Mouse (Mus musculus) MEL (cell line): ENCODE measurements at regions not wholly inside any gene's neighbourhood (a gene's known extent, or its start where the extent isn't known, plus 50 kb on each side); places are given as distances from the start of the nearest gene placed in this dataset.

Experiments used
- DNase-seq: peaks from one replicate; pipeline ENCODE4 v3.0.0; 2011; ENCODE audit warnings: low read depth, low spot score
- H3K27ac ChIP-seq: 2 replicates; pipeline ENCODE4 v1.5.1; 2012; ENCODE audit warnings: low read depth, mild to moderate bottlenecking, control low read depth, low read length, moderate library complexity; ENCODE audit not compliant: control insufficient read depth
- H3K27me3 ChIP-seq, 2 experiments: fragments of 150-350 bp in 1 of 2; sonication (generic) in 1 of 2; 2 replicates each; pipeline ENCODE4 v1.6.1; 2012; ENCODE audit warnings: low read length in 2 of 2, mild to moderate bottlenecking in 2 of 2, improper control_type of control experiment in 1 of 2, moderate library complexity in 1 of 2; ENCODE audit not compliant: insufficient read depth in 2 of 2, control insufficient read depth in 1 of 2
- H3K36me3 ChIP-seq, 2 experiments: 2 replicates each; pipeline ENCODE4 v1.6.1; 2012 to 2014; ENCODE audit warnings: low read length in 2 of 2, improper control_type of control experiment in 1 of 2, inconsistent platforms in 1 of 2, mild to moderate bottlenecking in 1 of 2; ENCODE audit not compliant: insufficient read depth in 2 of 2, control insufficient read depth in 1 of 2
- H3K4me1 ChIP-seq, 2 experiments: fragments of 150-350 bp in 1 of 2; sonication (generic) in 1 of 2; 2 replicates each; pipeline ENCODE4 v1.6.1; 2012; ENCODE audit warnings: low read length in 2 of 2, improper control_type of control experiment in 1 of 2, mild to moderate bottlenecking in 1 of 2; ENCODE audit not compliant: insufficient read depth in 2 of 2, control insufficient read depth in 1 of 2
- H3K4me3 ChIP-seq, 2 experiments: fragments of 150-350 bp in 1 of 2; sonication (generic) in 1 of 2; 2 replicates each; pipeline ENCODE4 v1.5.1; 2012; ENCODE audit warnings: low read depth in 2 of 2, low read length in 2 of 2, mild to moderate bottlenecking in 2 of 2, moderate library complexity in 2 of 2, control low read depth in 1 of 2, improper control_type of control experiment in 1 of 2; ENCODE audit not compliant: control insufficient read depth in 1 of 2, insufficient read depth in 1 of 2
- H3K79me2 ChIP-seq: 2 replicates; pipeline ENCODE4 v1.6.1; 2012; ENCODE audit warnings: mild to moderate bottlenecking, low read length, moderate library complexity; ENCODE audit not compliant: control insufficient read depth, poor library complexity, insufficient read depth
- H3K9ac ChIP-seq: 2 replicates; pipeline ENCODE4 v1.6.1; 2012; ENCODE audit warnings: low read depth, mild to moderate bottlenecking, control low read depth, low read length, moderate library complexity; ENCODE audit not compliant: control insufficient read depth, poor library complexity, severe bottlenecking
- H3K9me3 ChIP-seq: fragments of 150-350 bp; sonication (generic); replicated peaks from 2 replicates; pipeline ENCODE4 v1.6.1; 2012; ENCODE audit warnings: mild to moderate bottlenecking, low read length, improper control_type of control experiment, moderate library complexity; ENCODE audit not compliant: insufficient read depth
- BHLHE40 ChIP-seq: IDR thresholded peaks from 2 replicates; pipeline ENCODE4 v1.6.1; 2012; ENCODE audit warnings: low read depth, mild to moderate bottlenecking, inconsistent platforms, low read length, improper control_type of control experiment, borderline replicate concordance
- CHD2 ChIP-seq: IDR thresholded peaks from 2 replicates; pipeline ENCODE4 v1.6.1; 2011; ENCODE audit warnings: low read length, improper control_type of control experiment
- E2F4 ChIP-seq: IDR thresholded peaks from 2 replicates; pipeline ENCODE4 v1.6.1; 2011; ENCODE audit warnings: low read depth, low read length, improper control_type of control experiment, borderline replicate concordance
- EP300 ChIP-seq, 2 experiments: IDR thresholded peaks; 2 replicates each; pipeline ENCODE4 v1.6.1; 2011; ENCODE audit warnings: improper control_type of control experiment in 2 of 2, low read length in 2 of 2, low read depth in 1 of 2, mild to moderate bottlenecking in 1 of 2
- ETS1 ChIP-seq: IDR thresholded peaks from 2 replicates; pipeline ENCODE4 v1.6.1; 2012; ENCODE audit warnings: low read depth, mild to moderate bottlenecking, inconsistent platforms, low read length, improper control_type of control experiment, moderate library complexity
- GATA1 ChIP-seq: IDR thresholded peaks from 2 replicates; pipeline ENCODE4 v1.6.1; 2011; ENCODE audit warnings: low read depth, low read length, improper control_type of control experiment
- MAFK ChIP-seq: IDR thresholded peaks from 2 replicates; pipeline ENCODE4 v1.6.1; 2011; ENCODE audit warnings: low read depth, mild to moderate bottlenecking, low read length, improper control_type of control experiment, borderline replicate concordance
- MAZ ChIP-seq: IDR thresholded peaks from 2 replicates; pipeline ENCODE4 v1.6.1; 2012; ENCODE audit warnings: low read depth, mild to moderate bottlenecking, inconsistent platforms, low read length, improper control_type of control experiment
- MXI1 ChIP-seq: IDR thresholded peaks from 2 replicates; pipeline ENCODE4 v1.6.1; 2011; ENCODE audit warnings: mild to moderate bottlenecking, low read depth, low read length, improper control_type of control experiment
- MYB ChIP-seq: IDR thresholded peaks from 2 replicates; pipeline ENCODE4 v1.6.1; 2011; ENCODE audit warnings: mild to moderate bottlenecking, low read depth, low read length, improper control_type of control experiment
- NELFE ChIP-seq: IDR thresholded peaks from 2 replicates; pipeline ENCODE4 v1.6.1; 2011; ENCODE audit warnings: low read depth, low read length, improper control_type of control experiment
- POLR2AphosphoS2 ChIP-seq: IDR thresholded peaks from 2 replicates; pipeline ENCODE4 v1.6.1; 2011; ENCODE audit warnings: low read length, improper control_type of control experiment
- RAD21 ChIP-seq: IDR thresholded peaks from 2 replicates; pipeline ENCODE4 v1.6.1; 2011; ENCODE audit warnings: mild to moderate bottlenecking, low read depth, low read length, improper control_type of control experiment
- RCOR1 ChIP-seq: IDR thresholded peaks from 2 replicates; pipeline ENCODE4 v1.6.1; 2012; ENCODE audit warnings: low read depth, mild to moderate bottlenecking, inconsistent platforms, low read length, improper control_type of control experiment
- SMC3 ChIP-seq: IDR thresholded peaks from 2 replicates; pipeline ENCODE4 v1.6.1; 2011; ENCODE audit warnings: low read depth, low read length, improper control_type of control experiment
- TAL1 ChIP-seq: IDR thresholded peaks from 2 replicates; pipeline ENCODE4 v1.6.1; 2012; ENCODE audit warnings: mild to moderate bottlenecking, inconsistent platforms, low read length, moderate library complexity, mixed read lengths
- TCF12 ChIP-seq: IDR thresholded peaks from 2 replicates; pipeline ENCODE4 v1.6.1; 2014; ENCODE audit warnings: low read depth, mild to moderate bottlenecking, inconsistent platforms, low read length, improper control_type of control experiment, moderate library complexity
- UBTF ChIP-seq: IDR thresholded peaks from 2 replicates; pipeline ENCODE4 v1.6.1; 2012; ENCODE audit warnings: low read depth, mild to moderate bottlenecking, inconsistent platforms, low read length, improper control_type of control experiment, moderate library complexity, borderline replicate concordance; ENCODE audit not compliant: insufficient read depth
- USF1 ChIP-seq: IDR thresholded peaks from 2 replicates; pipeline ENCODE4 v1.6.1; 2014; ENCODE audit warnings: low read depth, mild to moderate bottlenecking, inconsistent platforms, low read length, improper control_type of control experiment, moderate library complexity
- ZC3H11A ChIP-seq: IDR thresholded peaks from 2 replicates; pipeline ENCODE4 v1.6.1; 2012; ENCODE audit warnings: low read depth, mild to moderate bottlenecking, inconsistent platforms, low read length, improper control_type of control experiment
- ZMIZ1 ChIP-seq: IDR thresholded peaks from 2 replicates; pipeline ENCODE4 v1.6.1; 2012; ENCODE audit warnings: low read depth, mild to moderate bottlenecking, inconsistent platforms, low read length, improper control_type of control experiment, moderate library complexity

GRCm38 (mm10) chr10:99891899-99892298, 123.5 kb upstream of the Kitl start:
- H3K4me1 ChIP-seq = no peaks in the 10 kb centered on the region
- H3K27ac ChIP-seq = no peak overlapping the region
- no peak for DNase-seq
- no peaks in the 10 kb centered on the region for H3K36me3 ChIP-seq
- no peaks in the 10 kb centered on the region for H3K79me2 ChIP-seq
- no peaks in the 10 kb centered on the region for H3K9me3 ChIP-seq
- TF ChIP-seq MYB = no peak
- H3K4me3 ChIP-seq = no peak overlapping the region
- no peaks in the 10 kb centered on the region for H3K27me3 ChIP-seq
- H3K9ac ChIP-seq = no peak overlapping the region

- no peak overlapping the region for H3K4me3 ChIP-seq
- no peaks in the 10 kb centered on the region for H3K27me3 ChIP-seq
- no peak overlapping the region for H3K27ac ChIP-seq
- no peak for DNase-seq
- H3K9ac ChIP-seq = no peak overlapping the region
- H3K36me3 ChIP-seq = no peaks in the 10 kb centered on the region
- no peak for TF ChIP-seq ZC3H11A
- H3K79me2 ChIP-seq = no peaks in the 10 kb centered on the region
- H3K9me3 ChIP-seq = no peaks in the 10 kb centered on the region
- no peaks in the 10 kb centered on the region for H3K4me1 ChIP-seq
Measured at GRCm38 (mm10) chr10:99881901-99882300, 122.4 kb upstream of the Csl start.

GRCm38 (mm10) chr10:99879362-99879761, 119.9 kb upstream of the Csl start:
- DNase-seq = no peak
- H3K9me3 ChIP-seq = no peaks in the 10 kb centered on the region
- no peaks in the 10 kb centered on the region for H3K79me2 ChIP-seq
- H3K4me3 ChIP-seq = no peak overlapping the region
- H3K27ac ChIP-seq = no peak overlapping the region
- no peaks in the 10 kb centered on the region for H3K36me3 ChIP-seq
- no peak overlapping the region for H3K9ac ChIP-seq
- no peaks in the 10 kb centered on the region for H3K27me3 ChIP-seq
- TF ChIP-seq SMC3 = no peak
- TF ChIP-seq RCOR1 = no peak
- TF ChIP-seq MAFK = no peak
- TF ChIP-seq POLR2AphosphoS2 = no peak
- no peak for TF ChIP-seq UBTF
- TF ChIP-seq E2F4 = no peak
- TF ChIP-seq CHD2 = no peak
- TF ChIP-seq MAZ = no peak
- TF ChIP-seq ZMIZ1 = no peak
- TF ChIP-seq TCF12 = no peak
- no peak for TF ChIP-seq EP300 (IDR thresholded peaks at IDR 0.05; ENCODE audit: low read depth in 1 of 2, low read length in 2 of 2)
- TF ChIP-seq USF1 = no peak
- no peak for TF ChIP-seq NELFE
- no peak for TF ChIP-seq MXI1
- no peak for TF ChIP-seq RAD21
- TF ChIP-seq ETS1 = no peak
- TF ChIP-seq TAL1 = no peak
- no peak for TF ChIP-seq BHLHE40
- no peak for TF ChIP-seq GATA1
- no peak for TF ChIP-seq ZC3H11A
- no peaks in the 10 kb centered on the region for H3K4me1 ChIP-seq
